Mouse (Mus musculus): ENCODE results near the gene Aspscr1. TPM values are rescaled to one million over a fixed set of nuclear protein-coding genes. Genes with fewer than 3 reads are reported as not detected.

Gene Aspscr1
- total RNA-seq, 2 experiments from 2014 or later: 62.6 to 77.7 TPM

DNA sequence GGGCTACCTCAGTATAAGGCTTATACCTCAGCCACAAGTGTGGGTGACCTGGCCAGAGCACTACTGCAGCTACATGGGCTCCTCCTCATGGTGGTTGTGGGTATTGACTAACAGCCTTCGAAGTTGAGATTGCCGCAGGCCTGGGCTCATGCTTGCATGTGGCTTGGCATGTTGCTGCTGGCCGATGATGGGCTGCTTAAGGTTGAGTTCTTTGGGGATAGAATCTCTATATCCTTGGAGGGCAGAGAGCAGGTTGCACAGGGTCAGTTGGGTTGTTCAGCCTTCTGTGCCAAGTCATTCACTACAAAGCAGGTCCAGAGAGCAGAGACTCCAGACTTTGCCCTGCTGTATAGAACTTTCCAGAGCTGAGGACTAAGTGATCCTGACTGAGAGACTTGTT is 7.1 kb downstream of the Aspscr1 start:
- no peak for DNase-seq (ENCODE audit: low spot score in 2 of 2)

DNA sequence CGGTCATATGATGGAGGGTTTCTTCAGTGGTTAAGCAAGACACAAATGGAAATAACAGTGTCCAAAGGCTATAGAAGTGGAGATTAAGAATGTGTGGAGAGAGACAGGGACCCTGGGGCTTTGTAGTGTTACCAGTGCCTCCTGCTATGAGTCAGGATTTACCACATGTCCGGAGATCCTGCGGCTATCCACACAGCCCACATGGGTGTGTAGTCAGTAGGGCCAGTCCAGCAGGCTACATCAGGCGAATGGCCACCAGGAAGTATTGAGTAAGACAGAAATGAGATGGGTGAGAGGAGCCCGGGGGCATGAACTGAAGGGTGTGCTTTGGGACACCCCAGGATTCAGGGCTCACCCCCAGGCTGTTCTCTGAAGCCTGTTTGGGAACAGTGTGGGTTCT is 9.9 kb downstream of the Aspscr1 start:
- DNase-seq (ENCODE audit: low spot score in 2 of 2): no peak

DNA sequence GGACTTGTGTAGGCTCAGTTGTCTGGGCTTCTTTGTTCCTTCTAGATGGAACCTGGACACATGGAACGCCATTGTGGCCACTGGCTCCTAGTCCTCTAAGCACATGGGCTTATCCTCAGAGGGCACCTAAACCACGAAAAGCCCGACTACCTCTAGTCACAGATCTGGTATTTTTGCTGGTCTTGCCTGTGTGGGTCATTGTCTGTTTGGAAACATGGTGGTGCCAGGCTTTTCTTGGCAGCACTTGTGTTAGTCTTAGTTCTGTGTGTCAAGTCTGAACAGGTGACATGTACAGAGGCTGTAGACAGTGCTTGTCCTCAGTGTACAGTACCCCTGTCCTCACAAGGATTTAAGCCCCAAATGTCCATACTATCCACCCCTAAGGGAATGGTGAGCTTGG is 10.8 kb downstream of the Aspscr1 start:
- no peak for DNase-seq (ENCODE audit: low spot score in 2 of 2)

DNA sequence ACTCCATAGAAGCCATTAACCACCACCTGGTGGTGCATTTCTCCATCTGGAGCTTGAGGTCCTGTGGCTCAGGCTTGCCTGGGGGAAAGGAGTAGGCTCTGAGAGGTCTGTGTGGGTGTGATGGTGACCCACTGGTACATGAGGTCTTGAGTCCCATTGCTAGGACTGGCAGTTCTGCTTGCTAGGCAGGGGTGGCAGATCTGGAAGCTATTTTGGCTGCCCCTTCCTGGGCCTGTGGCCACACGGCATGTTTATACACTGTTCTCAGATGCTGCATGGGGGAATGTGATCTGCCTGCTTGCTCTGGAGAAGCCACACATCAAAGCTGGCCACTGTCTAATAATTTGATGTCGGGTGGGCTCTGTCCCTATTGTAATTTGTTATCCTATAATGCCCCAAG is 11.3 kb downstream of the Aspscr1 start:
- DNase-seq (ENCODE audit: low spot score in 2 of 2): no peak

DNA sequence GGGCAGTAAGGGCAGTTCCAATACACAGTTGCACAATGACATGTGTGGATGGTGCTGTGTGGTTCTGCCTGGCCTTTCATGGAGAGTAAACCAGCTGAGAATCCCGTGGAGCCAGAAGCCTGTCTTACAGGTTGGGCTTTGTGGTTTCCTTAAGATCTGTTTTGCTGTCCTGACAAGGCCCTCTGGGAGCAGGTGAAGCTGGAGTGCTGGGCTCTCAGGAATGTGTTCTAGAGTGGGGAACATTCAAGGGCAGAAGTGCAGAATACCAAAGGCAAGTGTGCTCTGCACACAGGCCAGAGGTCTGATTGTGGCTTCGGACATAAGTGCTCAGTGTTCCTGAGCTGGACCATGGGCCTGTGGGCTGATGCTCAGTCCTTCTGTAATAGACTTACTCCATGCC is 11.9 kb downstream of the Aspscr1 start:
- DNase-seq (ENCODE audit: low spot score in 2 of 2): no peak

DNA sequence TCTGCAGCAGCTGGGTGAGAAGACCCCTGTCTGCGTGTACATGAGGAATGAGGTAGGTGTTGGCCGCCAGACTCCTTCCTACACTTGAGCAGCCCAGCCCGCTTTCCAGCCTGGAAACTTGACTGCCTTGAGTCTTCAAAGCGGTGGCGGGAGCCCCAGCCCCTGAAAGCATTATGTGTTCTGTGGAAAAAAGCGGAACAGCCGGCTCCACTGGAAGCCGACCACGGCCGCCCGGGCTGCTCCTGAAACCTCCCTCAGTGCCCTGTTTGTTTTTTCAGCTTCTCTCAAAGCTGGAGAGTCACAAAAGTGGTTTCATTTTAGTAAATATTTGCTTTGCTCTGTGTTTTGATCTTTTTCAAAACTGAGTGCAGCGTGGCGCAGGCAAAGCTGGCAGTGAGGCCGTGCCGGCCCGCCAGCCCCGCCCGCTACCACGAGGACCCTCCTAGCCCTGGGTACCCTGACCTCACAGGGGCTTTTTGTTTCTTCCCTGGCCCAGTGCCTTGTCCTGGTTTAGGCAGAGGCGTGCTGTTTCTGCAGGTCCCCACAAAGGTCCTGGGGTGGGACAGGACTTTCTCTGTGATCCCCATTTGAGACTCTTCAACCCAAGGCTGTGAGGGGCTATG is 14.0 kb downstream of the Aspscr1 start:
- DNase-seq (ENCODE audit: low spot score in 2 of 2): no peak

DNA sequence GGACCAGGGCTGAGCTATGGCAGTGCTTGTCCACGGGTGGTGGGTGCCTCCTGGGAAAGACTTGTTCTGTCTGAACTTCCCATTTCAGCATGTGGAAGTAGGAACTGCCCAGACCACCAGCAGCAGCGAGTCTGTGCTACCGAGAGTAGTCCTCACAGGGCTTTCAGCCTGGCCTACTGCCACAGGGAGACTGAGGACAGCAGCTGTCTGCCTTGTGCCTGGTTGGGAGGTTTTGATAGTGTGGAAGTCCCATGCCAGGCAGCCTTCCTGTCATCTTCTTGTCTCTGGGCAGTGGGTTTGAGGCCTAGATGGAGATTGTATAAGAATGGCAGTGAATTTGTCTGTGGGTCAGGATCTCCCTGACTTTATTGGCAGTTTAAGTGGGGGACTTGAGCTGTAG is 16.6 kb downstream of the Aspscr1 start:
- no peak for DNase-seq (ENCODE audit: low spot score in 2 of 2)

DNA sequence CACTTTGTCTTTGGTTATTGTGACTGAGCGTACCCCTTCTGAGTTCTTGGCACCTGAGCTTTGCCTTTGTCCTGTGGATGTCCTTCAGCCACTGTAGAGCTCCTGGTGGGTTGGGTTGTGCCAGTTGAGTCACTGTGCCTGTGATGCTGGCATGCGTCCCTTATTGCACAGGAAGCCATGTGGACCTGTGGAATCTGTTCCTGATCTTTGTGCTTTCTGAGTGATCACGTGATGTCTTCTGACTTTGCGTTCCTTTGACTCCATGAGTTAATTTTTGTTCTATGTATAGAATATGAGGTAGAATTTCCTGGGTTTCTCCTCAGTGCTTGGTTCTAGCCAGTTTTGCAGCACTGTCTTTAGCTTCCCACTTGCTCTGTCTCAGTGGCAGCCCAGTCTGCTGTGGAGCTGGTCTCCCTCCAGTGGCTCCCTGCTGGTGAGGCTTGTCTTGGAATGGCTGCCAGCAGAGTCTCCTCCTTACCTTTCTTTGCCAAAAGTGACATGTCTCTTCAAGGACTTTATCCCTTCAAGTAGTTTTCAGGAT is 19.8 kb downstream of the Aspscr1 start:
- no peak for DNase-seq (ENCODE audit: low spot score in 2 of 2)

DNA sequence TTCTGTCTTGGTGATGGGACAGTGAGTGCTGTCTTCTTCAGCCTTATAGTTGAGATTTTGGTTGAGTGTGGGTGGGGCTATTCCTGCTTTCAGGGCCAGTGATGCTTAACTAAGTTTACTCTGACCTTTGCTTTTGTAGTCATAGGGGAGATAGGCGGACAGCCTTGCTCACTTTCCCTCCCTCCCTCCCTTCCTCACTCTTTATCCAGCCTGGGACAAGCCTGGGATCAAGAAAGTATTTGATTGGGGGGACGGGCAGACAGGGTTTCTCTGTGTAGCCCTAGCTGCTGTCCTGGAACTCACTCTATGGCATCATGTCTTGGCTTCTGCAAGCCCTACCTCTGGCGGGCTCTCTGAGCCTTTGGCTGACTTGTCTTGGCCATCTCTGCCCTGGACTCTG is 20.7 kb downstream of the Aspscr1 start:
- no peak for DNase-seq (ENCODE audit: low spot score in 2 of 2)

DNA sequence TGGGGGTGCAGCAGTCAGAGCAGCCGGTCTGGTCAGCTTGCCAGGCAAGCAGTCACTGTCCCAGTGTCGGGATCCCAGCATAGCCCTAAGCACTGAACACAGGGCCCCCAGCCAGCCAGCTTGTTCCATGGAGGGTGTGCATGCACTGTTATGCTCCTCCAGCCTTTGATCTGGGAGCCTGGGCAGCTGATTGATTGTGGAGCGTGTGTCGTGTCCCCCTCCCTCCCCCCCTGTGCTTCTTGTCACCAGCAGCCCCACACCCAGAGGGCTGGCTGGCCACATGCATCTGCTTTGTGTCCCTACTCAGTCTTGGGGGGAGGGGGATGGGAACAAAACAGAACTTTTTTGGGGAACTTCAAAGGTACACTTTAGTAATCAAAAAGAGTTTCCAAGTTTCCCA is 22.4 kb downstream of the Aspscr1 start:
- no peak for DNase-seq (ENCODE audit: low spot score in 2 of 2)

DNA sequence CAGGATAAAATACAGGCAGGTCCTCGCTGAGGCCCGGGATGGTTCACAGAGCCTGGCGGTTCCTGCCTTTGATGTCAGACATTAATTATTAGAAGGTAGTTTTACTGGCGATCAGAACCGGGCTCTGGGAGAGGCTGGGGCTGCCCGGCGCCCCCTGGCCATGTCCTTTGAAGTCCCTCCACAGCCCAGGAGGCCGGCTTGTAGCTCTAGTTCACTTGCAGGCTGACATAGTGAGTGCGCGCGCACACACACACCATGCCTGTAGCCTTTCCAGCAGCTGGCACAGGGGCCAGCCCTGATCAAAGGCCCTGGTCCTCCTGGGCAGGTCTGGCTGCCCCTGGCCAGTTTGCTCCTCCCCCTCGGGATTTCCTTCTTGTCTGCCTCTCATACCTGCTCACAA is 22.9 kb downstream of the Aspscr1 start:
- DNase-seq (ENCODE audit: low spot score in 2 of 2): no peak

DNA sequence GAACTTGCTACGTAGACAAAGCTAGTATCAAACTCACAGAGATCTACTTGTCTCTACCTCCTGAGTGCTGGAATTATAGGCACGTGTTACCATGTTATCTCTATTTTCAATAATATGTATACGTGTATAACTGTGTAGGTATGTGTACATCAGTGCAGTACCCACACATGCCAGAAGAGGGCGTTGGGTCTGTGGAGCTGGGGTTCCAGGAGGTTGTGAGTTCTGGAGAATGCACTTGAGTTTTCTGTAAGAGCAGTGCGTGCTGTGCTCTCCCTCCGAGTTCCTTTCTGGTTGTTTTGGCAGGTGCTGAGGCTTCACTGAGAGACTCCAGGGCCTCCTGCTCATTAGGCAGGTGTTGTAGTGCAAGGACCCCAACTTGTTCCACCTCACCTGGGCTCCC is 23.8 kb downstream of the Aspscr1 start:
- no peak for DNase-seq (ENCODE audit: low spot score in 2 of 2)

DNA sequence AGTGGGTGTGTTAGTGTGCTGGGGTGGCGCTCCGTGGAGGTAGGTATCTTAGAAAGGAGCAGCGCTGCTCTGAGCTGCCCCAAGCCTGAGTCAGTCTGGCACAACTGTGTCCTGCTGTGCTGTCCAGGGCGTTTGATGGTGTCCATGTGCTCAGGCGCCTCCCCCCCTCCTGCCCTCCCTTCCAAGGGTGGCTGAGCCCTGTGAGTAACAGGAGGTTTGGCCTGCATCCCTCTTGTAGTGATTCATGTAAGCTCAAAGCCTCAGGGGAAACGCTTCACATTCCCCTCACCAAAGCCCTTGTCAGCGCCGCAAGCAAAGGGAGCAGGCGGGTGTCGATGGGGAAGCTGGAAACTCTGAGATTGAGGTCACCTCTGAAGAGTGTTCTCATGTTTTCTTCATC is 25.0 kb downstream of the Aspscr1 start:
- peak; percentile 47 to 56 for DNase-seq (ENCODE audit: low spot score in 2 of 2)

DNA sequence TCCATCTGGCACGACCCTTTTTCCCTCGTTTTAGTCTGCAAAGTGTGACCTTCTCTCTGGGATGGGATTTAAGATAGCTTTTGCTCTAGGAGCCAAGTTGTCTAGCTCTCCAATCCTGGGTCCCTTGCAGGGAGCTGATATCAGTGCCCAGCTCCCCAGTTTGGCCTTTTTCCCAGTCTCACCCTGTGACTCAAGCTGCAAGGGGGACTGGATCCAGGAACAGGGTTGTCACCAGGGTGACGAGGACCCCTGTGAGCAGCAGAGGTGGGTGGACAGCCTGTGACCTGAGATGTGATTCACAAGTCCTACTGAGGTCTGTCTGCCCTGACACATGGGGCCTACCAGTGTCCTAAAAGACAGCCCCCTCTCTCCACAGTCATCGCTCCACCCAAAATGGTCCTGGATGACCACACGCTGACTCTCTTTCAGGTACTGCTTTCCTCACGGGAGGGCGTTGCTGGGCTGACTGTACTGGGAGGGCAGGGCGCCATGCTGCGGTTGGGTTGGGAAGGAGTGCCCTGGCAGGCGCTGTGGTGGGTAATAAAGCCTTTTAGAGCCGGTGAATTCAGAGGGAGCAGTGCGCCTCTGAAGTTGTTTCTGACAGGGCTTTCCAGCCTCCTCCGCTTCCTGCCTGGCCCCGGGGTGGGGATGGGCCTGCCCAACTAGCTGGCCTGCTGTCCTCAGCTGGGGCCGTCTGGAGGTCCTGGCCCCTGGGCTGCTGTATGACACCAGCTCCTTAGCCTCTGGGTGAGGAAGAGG is 31.1 kb downstream of the Aspscr1 start:
- no peak for DNase-seq (ENCODE audit: low spot score in 2 of 2)

DNA sequence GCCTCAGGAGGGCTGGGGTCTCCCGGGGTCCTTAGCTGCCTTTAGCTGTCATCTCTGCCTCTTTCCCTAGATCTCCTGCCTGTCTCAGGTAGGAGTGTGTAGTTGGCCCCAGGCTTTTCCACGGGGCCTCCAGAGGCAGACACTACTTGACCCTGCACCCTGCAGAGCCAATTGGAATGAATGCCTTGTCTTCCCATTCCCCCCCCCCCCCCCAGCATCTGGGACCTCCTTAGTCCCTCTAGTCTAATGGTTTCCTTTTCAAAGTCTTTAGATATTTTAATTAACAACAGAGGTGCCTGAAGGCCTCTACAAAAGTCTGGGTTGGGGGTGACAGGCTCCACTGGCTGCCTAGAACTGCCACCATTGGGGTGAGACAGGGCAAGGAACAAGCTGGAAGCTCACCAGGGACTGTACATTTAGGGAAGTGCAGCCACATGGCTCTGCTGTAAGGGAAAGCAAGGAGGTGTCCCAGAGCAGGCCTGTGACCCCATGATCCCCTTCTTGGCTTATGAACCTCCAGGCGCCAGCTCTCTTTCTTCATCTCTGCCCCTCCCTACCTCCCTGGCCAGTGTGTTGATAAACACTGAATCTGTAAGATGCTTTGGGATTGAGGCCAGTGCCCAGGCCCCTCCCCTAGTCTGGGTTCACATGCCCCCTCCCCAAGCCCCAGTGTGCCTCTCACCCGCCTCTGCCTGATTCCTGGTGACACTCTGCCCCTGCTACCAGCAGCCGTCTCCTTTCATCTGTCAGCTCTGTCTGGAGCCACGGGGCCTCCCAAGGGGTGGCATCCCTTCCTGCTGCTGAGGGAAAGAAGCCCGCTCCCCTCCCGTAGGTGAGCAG is 31.9 kb downstream of the Aspscr1 start:
- no peak for DNase-seq (ENCODE audit: low spot score in 2 of 2)

DNA sequence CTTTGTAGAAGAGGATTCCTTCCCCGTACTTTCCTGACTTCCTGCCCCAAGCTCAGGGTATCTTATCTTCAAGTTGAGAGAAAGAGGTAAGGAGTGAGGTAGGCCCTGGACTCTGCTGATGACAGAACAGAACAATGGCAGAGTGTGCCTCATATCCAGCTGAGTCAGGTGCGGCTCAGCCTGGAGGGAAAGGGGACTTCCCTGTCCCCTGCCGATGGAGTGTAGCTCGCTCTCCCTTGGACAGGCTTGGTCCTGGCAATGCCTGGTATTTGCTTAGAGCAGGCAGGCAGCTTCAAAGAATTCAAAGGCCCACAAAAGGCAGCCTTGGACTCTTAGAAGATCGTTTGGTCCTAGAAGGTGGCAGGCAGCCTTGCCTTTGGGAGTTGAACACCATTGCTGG is 33.3 kb downstream of the Aspscr1 start:
- no peak for DNase-seq (ENCODE audit: low spot score in 2 of 2)

DNA sequence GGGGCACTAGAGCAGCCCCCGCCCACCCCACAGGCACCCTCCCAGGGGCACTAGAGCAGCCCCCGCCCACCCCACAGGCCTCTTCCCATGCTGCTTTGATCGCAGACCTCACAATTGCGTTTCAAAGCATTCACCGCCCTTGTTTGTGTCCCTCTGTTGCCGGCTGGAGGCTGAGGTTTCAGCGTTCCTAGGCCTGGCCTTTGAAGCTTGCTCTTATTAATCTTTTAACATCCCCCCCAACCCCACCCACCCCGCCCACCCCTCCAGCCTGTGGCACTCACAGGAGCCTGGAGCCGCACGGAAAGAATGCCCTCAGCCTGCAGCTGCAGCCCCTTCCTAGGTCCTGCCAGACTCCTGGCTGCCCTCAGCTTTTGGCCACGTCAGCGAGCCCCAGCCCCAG is 34.5 kb downstream of the Aspscr1 start:
- DNase-seq (ENCODE audit: low spot score in 2 of 2): no peak

DNA sequence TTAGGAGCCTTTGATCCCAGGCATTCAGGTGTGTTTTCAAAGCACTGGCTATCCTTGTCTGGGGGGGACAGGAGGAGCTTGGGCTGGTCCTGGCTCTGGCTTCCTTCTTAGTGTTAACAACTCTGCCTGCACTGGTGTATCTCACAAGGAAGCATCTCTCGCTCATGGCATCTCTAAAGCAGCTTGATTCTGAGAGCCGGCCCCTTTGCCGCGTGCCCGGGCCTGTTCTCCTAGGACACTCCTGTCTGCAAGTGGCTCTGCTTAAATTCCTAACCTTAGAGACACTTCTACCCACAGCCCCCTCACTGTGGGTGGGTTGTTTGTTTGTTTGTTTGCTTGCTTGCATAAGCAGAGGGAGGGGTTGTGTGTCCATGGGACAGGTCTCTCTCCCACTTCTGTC is 35.2 kb downstream of the Aspscr1 start:
- DNase-seq (ENCODE audit: low spot score in 2 of 2): no peak

DNA sequence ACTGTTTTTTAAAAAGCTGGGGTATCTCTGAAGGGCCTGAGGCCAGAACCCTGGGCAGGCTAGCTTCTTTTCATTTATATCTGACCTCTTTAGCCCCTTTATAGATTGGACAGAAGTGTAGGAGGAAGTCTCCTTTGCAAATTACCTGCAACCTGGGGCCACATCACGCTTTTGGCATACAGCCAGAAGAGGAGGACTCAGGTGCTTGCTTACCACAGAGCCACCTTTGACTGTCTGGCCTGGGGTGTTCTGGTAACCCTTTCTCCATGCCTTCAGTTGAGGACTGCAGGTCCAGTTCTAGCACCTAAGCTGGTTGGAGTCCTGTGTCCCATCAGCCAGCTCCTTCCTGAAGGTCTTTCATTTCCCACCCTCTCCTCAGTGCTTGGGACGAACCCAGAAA is 36.8 kb downstream of the Aspscr1 start:
- no peak for DNase-seq (ENCODE audit: low spot score in 2 of 2)

DNA sequence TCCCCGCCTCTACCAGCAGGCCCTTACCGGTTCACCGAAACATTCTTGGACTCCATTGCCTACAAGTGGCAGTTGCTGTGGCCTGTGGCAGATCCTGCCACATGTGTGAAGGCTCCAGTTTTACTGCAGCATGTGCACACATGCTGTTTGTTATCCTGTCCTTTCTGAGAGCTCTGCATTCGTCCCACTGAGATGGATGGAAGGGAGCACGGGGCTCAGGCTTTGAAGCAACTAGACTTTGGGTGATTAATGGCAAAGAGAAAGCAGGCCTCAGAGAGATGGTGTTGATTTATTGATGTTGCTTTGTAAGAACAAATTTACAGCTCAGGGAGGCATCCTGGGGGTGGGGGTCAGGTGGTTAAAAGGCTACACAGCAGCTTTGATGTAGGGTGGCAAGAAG is 37.9 kb downstream of the Aspscr1 start:
- no peak for DNase-seq (ENCODE audit: low spot score in 2 of 2)

DNA sequence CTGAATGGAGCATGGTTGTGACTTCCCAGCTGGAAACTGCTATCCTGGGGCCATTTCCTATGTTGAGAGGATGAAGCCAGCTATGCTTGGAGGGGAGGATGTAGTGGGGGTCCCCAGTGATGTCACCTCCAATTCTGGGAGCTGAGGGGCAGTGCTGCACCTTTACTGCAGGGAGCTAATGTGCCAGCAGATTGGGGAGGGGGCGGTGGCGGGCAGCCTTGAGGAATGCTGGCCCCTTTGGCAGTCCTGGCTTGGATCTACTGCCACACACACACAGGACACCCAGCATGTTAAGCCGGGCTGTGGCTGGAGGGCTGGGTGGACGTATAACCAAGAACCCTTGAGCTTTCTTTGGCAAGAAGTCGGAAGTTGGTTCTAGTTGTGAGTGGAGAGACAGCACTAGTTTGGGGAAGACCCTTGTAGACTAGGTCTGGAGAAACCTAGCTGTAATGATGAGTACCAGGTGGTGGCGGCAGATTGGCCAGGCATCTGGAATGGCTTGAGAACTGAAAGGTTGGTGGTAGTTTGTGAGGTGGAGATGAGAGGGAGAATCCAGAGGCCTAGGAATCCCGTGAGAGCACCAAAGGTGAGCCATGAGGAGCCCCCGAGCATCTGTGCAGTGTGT is 39.3 kb downstream of the Aspscr1 start:
- DNase-seq (ENCODE audit: low spot score in 2 of 2): no peak
